Mouse (Mus musculus) olfactory bulb, adult 2 months (tissue): ENCODE data around the gene March11.

Experiments used
- CTCF ChIP-seq: fragments of 200-500 bp; IDR thresholded peaks from 2 replicates; pipeline ENCODE4 v1.5.1; 2012; ENCODE audit warnings: low read depth, mild to moderate bottlenecking, low read length, moderate library complexity; ENCODE audit not compliant: insufficient read depth
- POLR2A ChIP-seq: fragments of 200-500 bp; IDR thresholded peaks from 2 replicates; pipeline ENCODE4 v1.6.1; 2012; ENCODE audit warnings: mild to moderate bottlenecking, low read depth, low read length, moderate library complexity; ENCODE audit not compliant: insufficient read depth

DNA sequence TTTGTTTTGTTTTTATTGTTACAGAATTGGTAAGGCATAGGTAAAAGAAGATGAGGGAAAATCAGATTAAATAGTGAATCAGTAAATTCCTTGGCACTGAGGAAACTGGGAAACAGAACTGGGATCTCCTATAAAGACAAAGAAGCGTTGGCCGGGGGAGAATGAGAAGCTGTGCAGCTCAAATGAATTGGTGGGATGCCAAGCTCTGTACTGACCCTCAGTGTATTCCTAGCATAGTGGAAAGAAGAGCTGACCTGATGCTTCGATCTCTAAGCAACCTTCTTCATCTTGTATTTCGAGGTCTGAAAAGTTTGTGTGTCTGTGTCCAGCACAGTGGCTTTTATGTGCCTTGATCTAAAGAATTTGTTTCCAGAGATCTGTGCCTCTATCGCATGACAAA is 64.9 kb downstream of the March11 start:
- TF ChIP-seq CTCF (no peak), POLR2A (no peak)
